Mouse (Mus musculus) bone marrow macrophage, adult 2 months (primary cell): ENCODE data around the gene Mthfd1.
"Not testable (repeated sequence)": the region's sequence is repeated elsewhere in the genome, so short reads cannot be mapped to it uniquely, and the experiment has no call there.

Source experiments
- CTCF ChIP-seq: IDR thresholded peaks from 2 replicates; pipeline ENCODE4 v1.5.1; 2012; ENCODE audit warnings: low read depth, mild to moderate bottlenecking, low read length, moderate library complexity
- POLR2A ChIP-seq: IDR thresholded peaks from 2 replicates; pipeline ENCODE4 v1.6.1; 2012; ENCODE audit warnings: mild to moderate bottlenecking, low read depth, low read length, borderline replicate concordance

- not testable (repeated sequence) for TF ChIP-seq CTCF, POLR2A
These were observed 33.0 kb upstream of the Mthfd1 start for GRCm38 (mm10) chr12:76222104-76222503.
